Mouse (Mus musculus) bone marrow macrophage, adult 2 months (primary cell): ENCODE measurements around the gene D230025D16Rik. TPM values are rescaled to one million over a fixed set of nuclear protein-coding genes. Genes with fewer than 3 reads are reported as not detected.
A peak's percentile ranks its signal among the peaks of the same experiment; 100 is the strongest.
"Not testable (repeated sequence)": the region's sequence is repeated elsewhere in the genome, so short reads cannot be mapped to it uniquely, and the experiment has no call there.

Source experiments
- H3K27ac ChIP-seq: 2 replicates; pipeline ENCODE4 v1.5.1; 2012; ENCODE audit warnings: low read depth, low read length; ENCODE audit not compliant: insufficient read depth
- H3K4me1 ChIP-seq: 2 replicates; pipeline ENCODE4 v1.6.1; 2012; ENCODE audit warnings: low read length; ENCODE audit not compliant: control insufficient read depth, insufficient read depth
- H3K4me3 ChIP-seq: 2 replicates; pipeline ENCODE4 v1.5.1; 2012; ENCODE audit warnings: mild to moderate bottlenecking, low read length, moderate library complexity; ENCODE audit not compliant: insufficient read depth
- CTCF ChIP-seq: IDR thresholded peaks from 2 replicates; pipeline ENCODE4 v1.5.1; 2012; ENCODE audit warnings: low read depth, mild to moderate bottlenecking, low read length, moderate library complexity
- POLR2A ChIP-seq: IDR thresholded peaks from 2 replicates; pipeline ENCODE4 v1.6.1; 2012; ENCODE audit warnings: mild to moderate bottlenecking, low read depth, low read length, borderline replicate concordance
- polyA plus RNA-seq: library from polyadenylated mRNA; stranded (reverse); fragments of >200 nt; gene quantifications from 2 replicates; pipeline ENCODE4 v1.2.4, GENCODE M21; 2012; ENCODE audit not compliant: missing spikeins, insufficient read depth, insufficient read length

The D230025D16Rik gene
- polyA plus RNA-seq = 24.5 and 27.8 TPM in 2 replicates

GRCm38 (mm10) chr8:105224413-105225271, at the start of gene D230025D16Rik:
Gene D230025D16Rik, plus strand, starts transcription at chr8:105225145.
- H3K4me1 ChIP-seq = peaks cover 9% of the 10 kb centered on the region; the same call in 1 of the 2 replicates
- TF ChIP-seq POLR2A = peak; percentile 81; the same call in 1 of the 2 replicates
- no peak for TF ChIP-seq CTCF
- peak within 1 kb of the TSS; percentile 51 for H3K27ac ChIP-seq
- H3K4me3 ChIP-seq = peak within 1 kb of the TSS; percentile 95

- not testable (repeated sequence) for H3K4me3 ChIP-seq, H3K27ac ChIP-seq, H3K4me1 ChIP-seq
These were observed 49.7 kb upstream of the D230025D16Rik start for GRCm38 (mm10) chr8:105175287-105175686.

GRCm38 (mm10) chr8:105178211-105178800, 46.6 kb upstream of the D230025D16Rik start:
- Histone ChIP-seq H3K4me3 (no peak overlapping the region), H3K27ac (no peak overlapping the region), H3K4me1 (peaks cover 1% of the 10 kb centered on the region)
- TF ChIP-seq CTCF (no peak), POLR2A (no peak)

- H3K4me1 ChIP-seq = peaks cover 7% of the 10 kb centered on the region
- TF ChIP-seq CTCF (no peak), POLR2A (no peak)
- no peak overlapping the region for H3K27ac ChIP-seq
These were observed 42.7 kb upstream of the D230025D16Rik start for GRCm38 (mm10) chr8:105182201-105182600.

GRCm38 (mm10) chr8:105186467-105187005, 38.4 kb upstream of the D230025D16Rik start:
- Histone ChIP-seq H3K27ac (no peak overlapping the region), H3K4me3 (no peak overlapping the region), H3K4me1 (peaks cover 14% of the 10 kb centered on the region)
- TF ChIP-seq POLR2A (no peak), CTCF (no peak)

More at GRCm38 (mm10) chr8:105182201-105182600, 42.7 kb upstream of the D230025D16Rik start:
- no peak overlapping the region for H3K4me3 ChIP-seq

GRCm38 (mm10) chr8:105192182-105192581, 32.8 kb upstream of the D230025D16Rik start:
- H3K4me3 ChIP-seq = no peak overlapping the region
- H3K4me1 ChIP-seq = 0 out of 2 replicates have a peak, but pooled peaks cover 6% of the 10 kb centered on the region
- TF ChIP-seq CTCF = no peak
- no peak for TF ChIP-seq POLR2A
- H3K27ac ChIP-seq = no peak overlapping the region

GRCm38 (mm10) chr8:105205748-105206147, 19.2 kb upstream of the D230025D16Rik start:
- Histone ChIP-seq H3K27ac (no peak overlapping the region), H3K4me1 (no peaks in the 10 kb centered on the region), H3K4me3 (no peak overlapping the region)
- no peak for TF ChIP-seq CTCF
- no peak for TF ChIP-seq POLR2A

GRCm38 (mm10) chr8:105206766-105207275, 18.1 kb upstream of the D230025D16Rik start:
- Histone ChIP-seq H3K27ac (no peak overlapping the region), H3K4me1 (no peaks in the 10 kb centered on the region), H3K4me3 (no peak overlapping the region)
- TF ChIP-seq POLR2A = no peak
- TF ChIP-seq CTCF = no peak

- no peak for TF ChIP-seq POLR2A
- Histone ChIP-seq H3K4me3 (no peak overlapping the region), H3K27ac (no peak overlapping the region), H3K4me1 (no peaks in the 10 kb centered on the region)
These were observed 17.2 kb upstream of the D230025D16Rik start for GRCm38 (mm10) chr8:105207675-105208273.
